Mouse (Mus musculus): ENCODE measurements around the gene Rpl7a. TPM values are rescaled to one million over a fixed set of nuclear protein-coding genes. Genes with fewer than 3 reads are reported as not detected.

Rpl7a gene
- polyA plus RNA-seq, 1 experiment from 2014 or later, result 532 TPM

DNA sequence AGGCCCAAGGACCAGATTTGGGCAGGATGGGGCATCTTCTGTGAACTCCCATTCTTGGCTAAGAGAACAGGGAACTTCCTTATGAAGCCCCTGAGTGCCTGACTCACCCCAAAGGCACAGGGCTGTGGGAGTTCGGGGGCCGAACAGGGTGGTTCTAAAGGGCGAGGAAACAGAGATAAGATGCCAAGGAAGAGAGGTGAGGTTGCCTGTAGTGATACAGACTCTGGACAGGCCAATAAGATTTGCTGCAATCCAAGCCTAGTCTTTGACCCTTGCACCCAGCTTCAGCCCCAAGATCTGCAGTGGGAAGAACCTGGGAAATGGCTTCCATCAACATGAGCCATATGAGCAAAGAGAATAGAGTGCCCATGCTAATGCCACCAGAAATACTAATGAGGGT lies 32.7 kb downstream of the Rpl7a start:
- ATAC-seq, result no peak
- H3K4me2 ChIP-seq (replicated peaks), result no peak overlapping the region
- H3K4me3 ChIP-seq (replicated peaks), result no peak overlapping the region
- no peaks in the 10 kb centered on the region for H3K27me3 ChIP-seq
- WGBS, result 92% methylated on average over 3 of the region's 3 CpGs
- no peaks in the 10 kb centered on the region for H3K4me1 ChIP-seq (replicated peaks)
- H3K27ac ChIP-seq, result no peak overlapping the region
- no peak overlapping the region for H3K9ac ChIP-seq (replicated peaks)
- no peaks in the 10 kb centered on the region for H3K9me3 ChIP-seq
- peaks cover 7% of the 10 kb centered on the region for H3K36me3 ChIP-seq

DNA sequence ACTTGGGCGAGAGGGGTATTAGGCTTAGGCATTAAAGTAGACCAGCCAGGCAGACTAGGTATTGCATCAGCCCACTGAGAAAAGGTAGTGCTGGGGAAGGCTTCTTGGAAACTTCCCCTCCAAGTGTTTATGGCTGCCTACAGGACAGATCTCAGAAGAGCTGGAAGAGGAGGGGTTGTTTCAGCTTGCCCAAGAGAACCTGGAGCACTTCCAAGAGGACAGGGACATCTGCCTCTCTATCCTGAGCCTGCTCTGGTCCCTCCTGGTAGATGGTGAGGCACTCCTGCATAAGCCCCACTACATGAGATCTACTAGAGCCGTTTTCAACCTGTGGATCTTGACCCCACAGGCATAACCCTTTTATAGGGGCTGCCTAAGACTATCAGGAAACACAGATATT lies 39.8 kb downstream of the Rpl7a start:
- H3K27ac ChIP-seq, result no peak overlapping the region
- H3K4me2 ChIP-seq (replicated peaks), result no peak overlapping the region
- no peak overlapping the region for H3K9ac ChIP-seq (replicated peaks)
- 89% methylated on average over 2 of the region's 2 CpGs for WGBS
- H3K27me3 ChIP-seq, result no peaks in the 10 kb centered on the region
- H3K4me3 ChIP-seq (replicated peaks), result no peak overlapping the region
- no peaks in the 10 kb centered on the region for H3K4me1 ChIP-seq (replicated peaks)
- H3K36me3 ChIP-seq, result peaks cover 74% of the 10 kb centered on the region
- no peaks in the 10 kb centered on the region for H3K9me3 ChIP-seq
- ATAC-seq, result no peak

- ATAC-seq, result no peak
- peaks cover 83% of the 10 kb centered on the region for H3K36me3 ChIP-seq
- 93% methylated on average over 8 of the region's 8 CpGs for WGBS
- H3K4me1 ChIP-seq (replicated peaks), result no peaks in the 10 kb centered on the region
- no peaks in the 10 kb centered on the region for H3K27me3 ChIP-seq
- H3K9me3 ChIP-seq, result no peaks in the 10 kb centered on the region
- H3K9ac ChIP-seq (replicated peaks), result no peak overlapping the region
- no peak overlapping the region for H3K4me3 ChIP-seq (replicated peaks)
- no peak overlapping the region for H3K4me2 ChIP-seq (replicated peaks)
- H3K27ac ChIP-seq, result no peak overlapping the region
These were observed 40.9 kb downstream of the Rpl7a start for GRCm38 (mm10) chr2:26951346-26951905.

DNA sequence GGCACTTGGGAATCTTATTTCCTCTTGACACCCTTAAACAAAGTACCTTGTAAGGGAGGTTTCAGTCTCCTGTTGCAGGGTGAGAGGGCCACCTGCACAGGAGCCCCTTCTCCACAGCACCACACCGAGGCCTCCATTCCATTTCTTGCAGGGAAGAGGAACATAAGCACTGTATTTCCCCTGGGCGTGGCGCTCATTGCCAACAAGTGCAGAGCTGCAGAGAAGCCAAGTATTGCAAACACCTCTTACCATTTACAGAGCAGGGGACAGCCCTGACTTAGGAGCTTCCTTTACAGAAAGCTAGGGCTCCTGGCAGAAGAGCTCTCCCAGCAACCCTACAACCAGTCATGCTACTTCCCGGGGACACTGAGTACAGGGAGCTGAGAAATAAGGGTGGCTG lies 41.6 kb downstream of the Rpl7a start:
- Histone ChIP-seq H3K27me3 (no peaks in the 10 kb centered on the region), H3K9ac (replicated peaks) (no peak overlapping the region), H3K4me1 (replicated peaks) (no peaks in the 10 kb centered on the region), H3K9me3 (no peaks in the 10 kb centered on the region), H3K4me3 (replicated peaks) (no peak overlapping the region), H3K36me3 (peaks cover 86% of the 10 kb centered on the region), H3K4me2 (replicated peaks) (no peak overlapping the region), H3K27ac (no peak overlapping the region)
- ATAC-seq, result no peak
- WGBS, result 92% methylated on average over 4 of the region's 4 CpGs

- H3K9ac ChIP-seq (replicated peaks), result no peak overlapping the region
- no peak for ATAC-seq
These were observed 42.3 kb downstream of the Rpl7a start for GRCm38 (mm10) chr2:26952866-26953265.

DNA sequence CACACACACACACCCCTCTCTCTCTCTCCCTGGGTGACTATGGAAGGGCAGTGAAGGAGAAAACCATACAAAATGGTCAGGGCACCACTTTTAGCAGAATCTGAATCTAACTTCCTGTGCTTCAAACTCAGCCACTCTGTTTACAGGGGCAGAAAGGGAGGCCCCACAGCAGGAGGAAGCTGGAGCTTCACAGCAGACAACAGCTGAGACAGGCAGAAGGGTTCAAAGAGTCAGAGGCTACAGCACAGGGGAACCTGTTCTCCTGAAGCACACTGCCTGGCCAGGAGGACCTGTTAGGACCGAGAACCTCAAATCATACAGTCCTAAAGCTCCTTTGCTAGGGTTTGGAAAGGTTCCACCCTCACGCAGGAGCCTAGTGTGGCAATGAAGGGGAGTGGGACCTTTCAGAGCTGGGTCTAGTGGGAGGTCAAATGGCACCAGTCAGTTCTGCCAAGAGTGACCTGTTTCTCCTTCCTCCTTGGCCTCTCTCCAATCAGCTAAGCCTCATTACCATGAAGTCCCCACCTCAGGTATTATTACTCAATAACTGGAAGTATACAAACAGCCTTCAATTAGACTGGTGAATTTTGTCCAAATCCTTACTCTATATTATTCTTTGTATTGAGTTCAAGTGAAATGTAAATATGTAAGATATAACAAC lies 44.3 kb downstream of the Rpl7a start:
- 96% methylated on average over 2 of the region's 2 CpGs for WGBS
- no peak overlapping the region for H3K27ac ChIP-seq
- ATAC-seq, result no peak
- no peaks in the 10 kb centered on the region for H3K9me3 ChIP-seq
- H3K4me3 ChIP-seq (replicated peaks), result no peak overlapping the region
- no peaks in the 10 kb centered on the region for H3K4me1 ChIP-seq (replicated peaks)
- H3K9ac ChIP-seq (replicated peaks), result no peak overlapping the region; the same call in 1 of the 2 replicates
- H3K4me2 ChIP-seq (replicated peaks), result no peak overlapping the region
- peaks cover 96% of the 10 kb centered on the region for H3K36me3 ChIP-seq
- no peaks in the 10 kb centered on the region for H3K27me3 ChIP-seq

More at GRCm38 (mm10) chr2:26952866-26953265, 42.3 kb downstream of the Rpl7a start:
- Histone ChIP-seq H3K27ac (no peak overlapping the region), H3K36me3 (peaks cover 91% of the 10 kb centered on the region), H3K9me3 (no peaks in the 10 kb centered on the region), H3K4me2 (replicated peaks) (no peak overlapping the region), H3K27me3 (no peaks in the 10 kb centered on the region), H3K4me1 (replicated peaks) (no peaks in the 10 kb centered on the region), H3K4me3 (replicated peaks) (no peak overlapping the region)
- WGBS, result 95% methylated on average over 8 of the region's 8 CpGs

DNA sequence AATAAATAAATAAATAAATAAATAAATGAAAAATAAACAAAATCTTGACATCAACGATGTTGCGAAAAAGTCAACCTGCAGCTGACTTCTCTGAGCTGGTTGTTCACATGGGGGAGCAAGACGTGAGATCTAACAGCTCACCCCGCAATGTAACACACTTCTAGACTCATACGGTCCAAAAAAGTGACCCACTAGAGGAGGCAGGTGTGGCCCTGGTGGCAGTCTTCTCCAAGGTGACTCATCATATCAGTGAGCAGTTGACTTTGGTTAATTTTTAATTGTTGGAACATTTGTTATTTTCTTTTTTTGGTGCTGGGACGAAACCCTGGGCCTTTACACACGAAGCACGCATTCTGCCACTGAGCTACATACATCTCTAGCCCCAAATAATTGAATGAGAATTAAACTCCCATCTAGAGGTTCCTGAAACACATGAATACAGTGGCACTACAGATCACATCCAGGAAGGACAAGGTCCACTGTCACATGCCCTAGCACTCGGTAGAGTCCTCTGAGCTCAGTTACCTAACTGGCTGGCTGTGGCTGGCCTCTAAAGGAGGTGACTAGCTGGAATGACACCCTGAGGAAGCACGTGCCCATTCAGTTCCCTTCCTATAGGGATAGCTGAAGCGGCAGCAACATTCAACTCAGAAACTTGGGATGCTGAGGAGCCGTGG lies 46.4 kb downstream of the Rpl7a start:
- H3K4me3 ChIP-seq (replicated peaks), result no peak overlapping the region
- H3K27ac ChIP-seq, result no peak overlapping the region
- no peaks in the 10 kb centered on the region for H3K9me3 ChIP-seq
- H3K27me3 ChIP-seq, result no peaks in the 10 kb centered on the region
- peaks cover 14% of the 10 kb centered on the region for H3K4me1 ChIP-seq (replicated peaks)
- H3K36me3 ChIP-seq, result peaks cover 88% of the 10 kb centered on the region
- H3K9ac ChIP-seq (replicated peaks), result no peak overlapping the region
- no peak for ATAC-seq
- WGBS, result 94% methylated on average over 12 of the region's 12 CpGs
- H3K4me2 ChIP-seq (replicated peaks), result no peak overlapping the region

- Histone ChIP-seq H3K9me3 (no peaks in the 10 kb centered on the region), H3K36me3 (peaks cover 87% of the 10 kb centered on the region), H3K27me3 (no peaks in the 10 kb centered on the region), H3K27ac (no peak overlapping the region), H3K9ac (replicated peaks) (no peak overlapping the region), H3K4me3 (replicated peaks) (no peak overlapping the region), H3K4me2 (replicated peaks) (no peak overlapping the region), H3K4me1 (replicated peaks) (peaks cover 19% of the 10 kb centered on the region)
- WGBS, result 92% methylated on average over 2 of the region's 2 CpGs
- ATAC-seq, result no peak
These were observed 46.9 kb downstream of the Rpl7a start for GRCm38 (mm10) chr2:26957488-26957859.

- Histone ChIP-seq H3K4me2 (replicated peaks) (no peak overlapping the region), H3K4me1 (replicated peaks) (peaks cover 37% of the 10 kb centered on the region), H3K9me3 (no peaks in the 10 kb centered on the region), H3K36me3 (peaks cover 55% of the 10 kb centered on the region), H3K27me3 (no peaks in the 10 kb centered on the region), H3K27ac (no peak overlapping the region), H3K4me3 (replicated peaks) (no peak overlapping the region), H3K9ac (replicated peaks) (no peak overlapping the region)
- 80% methylated on average over 4 of the region's 4 CpGs for WGBS
- no peak for ATAC-seq
These were observed 50.2 kb downstream of the Rpl7a start for GRCm38 (mm10) chr2:26960756-26961155.

Other genes starting within 250 kb of the Rpl7a start
- gene Lcn4, start 239.5 kb upstream of the Rpl7a start, polyA plus RNA-seq (2015; fragmentation: Nextera tagmentation; extraction: Ambion mirVana), result not detected in 2 replicates
- gene Abo, start 45.8 kb upstream of the Rpl7a start, polyA plus RNA-seq (2015; fragmentation: Nextera tagmentation; extraction: Ambion mirVana), result not detected in 2 replicates
- 31.0 and 33.9 TPM in 2 replicates for gene Surf6, start 7.9 kb upstream of the Rpl7a start, polyA plus RNA-seq (2015; fragmentation: Nextera tagmentation; extraction: Ambion mirVana)
- 160 and 164 TPM in 2 replicates for gene Med22, start 87 bp upstream of the Rpl7a start, polyA plus RNA-seq (2015; fragmentation: Nextera tagmentation; extraction: Ambion mirVana)
- 59.3 and 60.6 TPM in 2 replicates for gene Surf2, start 5.6 kb downstream of the Rpl7a start, polyA plus RNA-seq (2015; fragmentation: Nextera tagmentation; extraction: Ambion mirVana)
- gene Surf1, start 5.8 kb downstream of the Rpl7a start, polyA plus RNA-seq (2015; fragmentation: Nextera tagmentation; extraction: Ambion mirVana), result 76.5 and 84.1 TPM in 2 replicates
- 105 and 114 TPM in 2 replicates for gene Surf4, start 23.2 kb downstream of the Rpl7a start, polyA plus RNA-seq (2015; fragmentation: Nextera tagmentation; extraction: Ambion mirVana)
- gene Stkld1, start 23.3 kb downstream of the Rpl7a start, polyA plus RNA-seq (2015; fragmentation: Nextera tagmentation; extraction: Ambion mirVana), result 0.13 and 0.21 TPM in 2 replicates
- gene Rexo4, start 53.6 kb downstream of the Rpl7a start, polyA plus RNA-seq (2015; fragmentation: Nextera tagmentation; extraction: Ambion mirVana), result 33.7 and 36.1 TPM in 2 replicates
- not detected in 2 replicates for gene Adamts13, start 62.7 kb downstream of the Rpl7a start, polyA plus RNA-seq (2015; fragmentation: Nextera tagmentation; extraction: Ambion mirVana)
- 130 and 132 TPM in 2 replicates for gene Cacfd1, start 99.2 kb downstream of the Rpl7a start, polyA plus RNA-seq (2015; fragmentation: Nextera tagmentation; extraction: Ambion mirVana)
- 3.6 and 3.8 TPM in 2 replicates for gene Slc2a6, start 117.2 kb downstream of the Rpl7a start, polyA plus RNA-seq (2015; fragmentation: Nextera tagmentation; extraction: Ambion mirVana)
- not detected in 2 replicates for gene Mymk, start 161.4 kb downstream of the Rpl7a start, polyA plus RNA-seq (2015; fragmentation: Nextera tagmentation; extraction: Ambion mirVana)
- gene Adamtsl2, start 168.6 kb downstream of the Rpl7a start, polyA plus RNA-seq (2015; fragmentation: Nextera tagmentation; extraction: Ambion mirVana), result 6.0 and 6.9 TPM in 2 replicates
- 0.68 and 1.1 TPM in 2 replicates for gene Fam163b, start 231.7 kb downstream of the Rpl7a start, polyA plus RNA-seq (2015; fragmentation: Nextera tagmentation; extraction: Ambion mirVana)

All from midbrain, embryonic 13.5 days (tissue).